Mouse (Mus musculus) left cerebral cortex, adult 9 months (tissue): Measurements from ENCODE around the gene Dvl2.

Experiments
- DNase-seq, 2 experiments: peaks; one replicate each; pipeline ENCODE4 v3.0.0; 2022; ENCODE audit warnings: low spot score in 2 of 2

Dvl2 gene

GRCm38 (mm10) chr11:70028401-70029129 lies 28.2 kb downstream of the Dvl2 start:
- no peak for DNase-seq

DNA sequence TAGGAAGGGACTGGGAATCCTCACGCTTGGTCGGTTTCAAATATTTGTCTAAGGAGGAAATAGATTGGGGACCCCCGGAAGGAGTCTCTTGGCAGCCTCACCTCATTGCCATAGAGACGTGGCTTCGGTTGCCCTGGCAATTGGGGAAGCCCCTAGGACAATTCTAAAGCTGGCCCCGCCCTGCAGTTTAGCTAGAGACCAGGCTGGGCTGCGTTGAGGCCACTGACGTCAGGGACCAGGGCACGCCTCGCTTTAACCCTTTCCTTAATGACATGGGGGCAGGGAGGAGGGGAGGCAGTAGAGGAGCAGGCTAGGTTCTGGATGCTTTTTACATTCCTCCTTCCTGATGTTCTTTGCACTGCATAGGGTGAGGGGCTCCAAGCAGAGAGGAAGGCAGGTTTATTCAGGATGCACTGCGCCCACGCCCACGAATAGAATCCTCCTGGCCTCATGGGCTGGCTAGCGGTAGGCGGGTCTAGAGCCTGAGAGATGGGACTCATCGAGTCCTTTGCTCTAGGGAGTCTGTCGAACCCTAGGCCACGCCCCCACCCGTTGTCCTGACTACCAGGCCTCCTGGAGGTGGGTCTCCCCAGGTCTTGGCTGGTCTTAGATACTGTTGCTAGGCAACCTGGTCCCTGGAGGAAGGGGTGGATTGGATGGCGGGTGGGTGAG lies 28.9 kb downstream of the Dvl2 start:
- peak; percentile 83 to 91 for DNase-seq

DNA sequence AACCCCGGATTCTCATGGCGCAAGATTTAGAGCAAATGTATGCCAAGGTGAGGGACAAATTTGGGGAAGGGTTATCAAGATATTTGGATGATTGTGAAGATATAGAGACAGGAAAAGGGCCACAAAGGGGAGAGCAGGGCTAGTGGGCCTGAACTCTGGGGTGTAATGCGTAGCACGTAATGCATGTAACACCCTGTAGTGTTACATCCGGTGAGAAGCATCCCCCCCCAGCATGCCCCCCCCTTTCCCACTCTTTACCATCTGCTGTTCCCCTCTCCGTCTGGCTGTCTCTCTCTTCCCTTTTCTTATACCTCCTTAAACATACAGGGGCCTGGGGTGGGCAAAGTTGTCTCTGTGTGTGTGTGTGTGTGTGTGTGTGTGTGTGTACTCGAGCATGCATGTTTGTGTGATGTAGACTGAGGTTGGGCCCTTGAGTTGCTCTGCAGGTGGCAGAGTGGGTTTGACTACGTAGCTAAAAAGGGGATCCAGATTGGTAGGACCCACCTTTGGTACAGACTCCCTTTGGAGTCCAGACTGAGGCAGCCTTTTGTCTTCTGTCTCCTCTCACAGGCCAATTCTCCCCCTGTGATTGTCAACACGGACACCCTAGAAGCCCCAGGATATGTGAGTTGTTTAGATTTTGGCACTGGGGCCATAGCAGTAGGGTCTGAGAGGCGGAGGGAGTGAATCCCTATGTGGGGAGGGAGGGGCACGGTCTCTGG lies 29.6 kb downstream of the Dvl2 start:
- no peak for DNase-seq

- DNase-seq: no peak
Observed at GRCm38 (mm10) chr11:70030651-70031320, 30.4 kb downstream of the Dvl2 start.

DNA sequence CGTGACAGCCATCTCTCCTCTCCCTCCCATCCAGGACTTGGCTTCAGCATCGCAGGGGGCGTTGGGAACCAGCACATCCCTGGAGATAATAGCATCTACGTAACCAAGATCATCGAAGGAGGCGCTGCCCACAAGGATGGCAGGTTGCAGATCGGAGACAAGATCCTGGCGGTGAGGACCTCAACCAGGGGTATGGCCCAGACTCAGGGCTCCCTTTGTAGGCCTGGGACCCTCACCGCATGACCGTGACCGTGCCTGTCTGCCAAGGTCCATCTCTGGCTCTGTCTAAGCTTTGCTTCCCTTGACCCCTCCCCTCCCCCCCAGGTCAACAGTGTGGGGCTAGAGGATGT lies 30.9 kb downstream of the Dvl2 start:
- DNase-seq: no peak

GRCm38 (mm10) chr11:70038174-70038573 lies 37.8 kb downstream of the Dvl2 start:
- DNase-seq: no peak

GRCm38 (mm10) chr11:70039631-70040030 lies 39.2 kb downstream of the Dvl2 start:
- DNase-seq: no peak

- DNase-seq: no peak
Observed at GRCm38 (mm10) chr11:70040184-70040583, 39.8 kb downstream of the Dvl2 start.

DNA sequence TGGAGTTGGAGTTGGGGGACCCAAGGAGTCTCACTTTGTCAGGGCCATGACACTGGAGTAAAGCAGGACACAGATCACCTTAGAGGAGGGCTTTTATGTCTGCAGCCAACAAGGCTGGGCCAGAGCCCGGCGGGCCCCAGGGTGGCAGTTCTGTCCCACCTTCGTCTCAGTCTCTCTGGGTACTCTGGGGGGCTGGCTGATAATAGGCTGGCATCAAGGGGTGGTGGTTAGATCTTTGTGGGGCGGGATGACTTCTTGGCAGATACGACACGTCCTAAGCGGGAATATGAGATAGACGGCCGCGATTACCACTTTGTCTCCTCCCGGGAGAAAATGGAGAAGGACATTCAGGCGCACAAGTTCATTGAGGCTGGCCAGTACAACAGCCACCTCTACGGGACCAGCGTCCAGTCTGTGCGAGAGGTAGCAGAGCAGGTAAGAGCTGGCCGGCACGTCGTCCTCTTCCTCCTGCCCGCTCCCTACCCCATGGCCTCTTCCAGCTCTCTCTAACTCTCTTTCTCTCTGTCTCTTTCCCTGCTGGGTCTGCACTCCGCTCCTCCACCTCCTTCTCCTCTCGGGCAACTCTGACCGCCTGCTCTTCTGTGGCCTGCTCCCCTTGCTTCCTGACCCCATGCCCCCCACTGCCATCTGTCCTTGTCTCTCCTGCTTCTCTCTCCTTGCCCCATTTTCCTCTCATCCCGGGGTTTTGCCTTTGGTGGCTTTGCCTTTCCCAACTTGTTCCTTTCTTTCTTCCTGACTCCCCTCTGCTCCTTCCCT lies 42.1 kb downstream of the Dvl2 start:
- no peak for DNase-seq

- DNase-seq: no peak
Observed at GRCm38 (mm10) chr11:70043665-70044064, 43.3 kb downstream of the Dvl2 start.

GRCm38 (mm10) chr11:70045435-70045834 lies 45.0 kb downstream of the Dvl2 start:
- no peak for DNase-seq

- no peak for DNase-seq
Observed at GRCm38 (mm10) chr11:70049366-70049765, 49.0 kb downstream of the Dvl2 start.

DNA sequence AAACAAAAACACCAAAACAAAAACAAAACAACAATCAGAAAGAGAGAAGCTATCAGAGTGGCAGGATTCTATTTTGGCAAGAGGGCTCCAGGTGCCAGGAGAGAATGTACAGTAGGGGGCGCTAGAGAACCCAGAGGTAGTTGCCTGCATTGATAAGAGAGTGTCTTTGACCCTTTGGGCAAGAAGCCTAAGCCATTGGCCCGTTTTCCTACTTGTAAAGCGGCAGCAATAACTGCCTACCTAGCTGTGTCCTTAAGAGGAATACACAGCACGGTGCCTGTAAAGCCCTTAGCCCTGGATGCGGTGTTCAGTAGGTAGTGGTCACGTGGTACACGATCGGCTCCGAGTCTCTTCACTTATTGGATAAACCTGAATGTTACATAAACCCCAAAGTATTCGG lies 49.4 kb downstream of the Dvl2 start:
- no peak for DNase-seq

- no peak for DNase-seq
Observed at GRCm38 (mm10) chr11:70053156-70053555, 52.8 kb downstream of the Dvl2 start.

DNA sequence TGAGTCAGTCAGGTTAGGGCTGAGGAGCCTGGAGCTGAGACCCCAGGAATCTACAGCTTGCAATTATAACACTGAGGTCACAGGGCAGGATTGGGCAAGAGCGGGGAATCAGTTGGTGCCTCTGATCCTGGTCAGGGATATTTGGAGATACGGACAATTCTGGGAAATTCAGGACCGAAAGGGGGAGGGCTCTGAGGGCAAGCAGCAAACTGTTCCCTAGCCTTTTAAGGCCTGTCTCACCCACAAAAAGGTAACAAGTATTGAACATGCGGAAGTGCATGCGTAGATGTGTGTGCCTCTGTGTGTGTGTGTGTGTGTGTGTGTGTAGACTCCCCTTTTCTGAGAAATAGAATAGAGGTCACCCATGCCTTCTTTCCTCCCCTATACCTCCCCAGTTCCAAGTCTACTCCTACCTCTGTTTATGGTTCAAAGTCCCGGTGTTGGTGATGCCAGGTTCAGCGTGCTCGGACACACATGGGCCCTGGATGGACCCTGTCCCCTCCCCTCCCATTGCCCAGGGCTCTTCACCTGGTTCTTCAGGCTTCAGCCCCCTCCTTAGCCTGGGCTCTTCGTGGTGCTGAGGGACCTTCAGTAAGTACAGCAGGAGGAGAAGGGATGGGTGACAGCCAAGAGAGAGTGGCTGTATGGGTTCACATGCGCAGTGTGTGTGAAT lies 53.6 kb downstream of the Dvl2 start, which contains the start of gene Asgr1:
Gene Asgr1, plus strand, starts transcription at position 188 of the 673 bp plus-strand sequence.
- no peak for DNase-seq

GRCm38 (mm10) chr11:70055618-70056214 lies 55.3 kb downstream of the Dvl2 start:
- DNase-seq: peak in 1 of 2 experiments; percentile 65

GRCm38 (mm10) chr11:70057805-70058204 lies 57.4 kb downstream of the Dvl2 start:
- DNase-seq: no peak

DNA sequence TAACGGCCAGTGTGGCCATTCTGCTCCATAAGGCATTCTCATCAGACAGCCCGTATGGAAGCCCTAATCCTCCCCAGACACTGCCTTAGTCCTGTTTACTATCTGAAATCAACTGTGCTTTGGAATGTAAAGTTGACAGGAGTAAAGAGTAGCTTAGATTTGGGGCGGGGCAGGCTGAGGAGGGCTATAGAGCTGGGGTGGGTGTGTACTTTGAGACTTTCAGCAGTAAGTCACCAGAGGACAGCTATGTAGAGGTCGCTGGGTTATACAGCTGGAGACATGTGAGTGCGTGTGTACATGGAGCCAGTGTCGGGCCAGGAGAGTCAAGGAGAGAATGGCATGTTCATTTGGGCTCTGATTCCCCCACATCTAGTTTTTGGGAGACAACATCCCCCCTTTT lies 59.5 kb downstream of the Dvl2 start:
- DNase-seq: no peak
